Mouse (Mus musculus) urinary bladder, postnatal 4 days (tissue): ENCODE data around the gene Apaf1.

Source experiments
- DNase-seq, 2 experiments: peaks; one replicate each; pipeline ENCODE4 v3.0.0; 2021 to 2022; ENCODE audit warnings: low spot score in 2 of 2

The Apaf1 gene

DNA sequence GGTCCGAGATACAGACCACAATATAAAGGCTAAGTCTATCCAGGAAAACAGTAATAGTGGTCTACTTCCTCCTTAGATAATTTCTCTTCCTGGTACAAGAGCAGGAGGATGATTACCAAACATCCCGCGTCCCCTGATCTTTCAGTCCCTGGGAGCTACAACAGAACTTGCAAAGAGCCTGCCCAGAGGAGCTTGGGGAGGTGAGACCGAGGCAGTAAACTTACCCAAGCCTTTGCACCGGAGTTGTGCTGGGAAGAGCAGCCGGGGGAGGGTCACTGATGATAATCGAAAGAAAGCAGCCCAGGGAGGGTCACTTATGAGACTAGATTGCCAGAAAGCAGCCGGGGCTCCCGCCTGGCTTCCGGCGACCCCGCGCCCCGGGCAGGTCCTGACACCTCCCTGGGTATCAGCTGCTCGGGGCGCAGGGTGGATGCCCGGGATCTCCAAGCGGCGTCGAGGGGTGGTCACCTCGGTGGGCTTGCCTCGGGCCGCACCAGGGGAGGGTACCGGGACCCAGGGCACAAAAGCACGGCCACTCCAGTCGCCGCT is 537 bp downstream of the Apaf1 start:
- DNase-seq = no peak

DNA sequence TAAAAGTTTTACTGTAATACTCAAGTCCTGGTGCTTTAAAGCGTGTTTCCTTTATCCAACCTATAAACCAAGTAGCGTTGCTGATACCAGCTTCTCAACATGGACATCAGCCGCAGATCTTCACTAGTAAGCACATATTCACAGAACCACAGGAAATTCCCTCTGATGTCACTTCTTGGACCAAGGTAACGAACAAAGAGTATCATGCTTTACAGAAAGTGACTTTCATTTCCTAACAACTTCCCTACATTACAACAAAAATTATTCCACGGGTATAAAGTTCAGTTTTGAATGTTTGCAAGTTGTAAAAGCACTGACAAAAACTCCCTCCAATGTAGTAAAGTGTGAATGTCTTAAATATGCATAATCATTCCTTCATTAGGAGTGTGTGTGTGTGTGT is 2.0 kb downstream of the Apaf1 start:
- DNase-seq = no peak

DNA sequence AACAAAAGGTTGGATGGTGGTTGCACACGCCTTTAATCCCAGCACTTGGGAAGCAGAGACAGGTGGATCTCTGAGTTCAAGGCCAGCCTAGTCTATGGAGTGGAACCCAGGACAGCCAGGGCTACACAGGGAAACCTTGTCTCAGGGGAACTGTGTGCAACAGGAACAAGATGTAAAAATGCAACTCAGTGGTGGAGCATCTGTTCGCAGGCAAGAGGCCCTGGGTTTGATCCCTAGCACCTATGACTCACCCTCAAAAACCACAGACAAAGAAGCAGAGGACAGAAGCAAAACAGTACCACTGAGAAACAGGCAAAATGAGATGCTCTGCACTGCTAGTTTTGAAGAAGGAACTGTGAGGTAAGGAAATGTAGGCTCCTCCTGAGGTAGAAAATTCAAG is 5.9 kb downstream of the Apaf1 start:
- no peak for DNase-seq

DNA sequence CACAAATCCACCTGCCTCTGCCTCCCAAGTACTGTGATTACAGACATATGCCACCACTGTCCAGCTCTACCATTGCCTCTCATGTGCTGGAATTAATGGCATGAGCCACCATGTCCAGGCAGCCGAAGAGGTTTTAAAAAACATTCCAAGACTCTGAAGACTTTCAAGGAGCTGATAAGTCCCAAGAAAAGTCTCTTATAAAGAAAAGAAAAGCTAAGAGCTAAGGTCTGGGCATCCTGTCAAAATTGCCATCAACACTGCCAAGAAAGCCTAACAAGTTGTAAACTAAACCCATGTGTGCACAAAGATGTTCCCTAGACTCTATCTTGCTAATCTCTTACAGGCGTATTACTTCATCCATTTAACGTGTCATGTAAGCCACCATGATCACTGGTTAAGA is 9.2 kb downstream of the Apaf1 start:
- no peak for DNase-seq

DNA sequence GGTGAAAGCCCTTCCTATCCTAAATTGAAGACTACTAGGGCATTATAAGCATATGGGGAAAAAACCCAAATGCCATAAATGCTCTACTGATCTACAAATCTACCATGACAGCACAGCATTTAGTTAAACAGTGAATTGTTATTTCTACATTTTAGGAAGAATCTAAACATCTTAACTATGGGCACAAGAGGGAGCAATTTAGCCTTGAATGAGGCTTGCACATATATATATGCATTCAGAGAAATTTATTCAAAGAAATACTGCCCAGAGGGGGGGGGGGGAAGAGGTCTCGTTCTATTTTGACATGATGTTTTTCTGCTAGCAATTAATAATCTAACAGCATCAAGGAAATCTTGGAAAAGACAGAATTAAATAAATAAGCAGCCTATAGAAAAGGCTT is 10.8 kb downstream of the Apaf1 start:
- DNase-seq = no peak

DNA sequence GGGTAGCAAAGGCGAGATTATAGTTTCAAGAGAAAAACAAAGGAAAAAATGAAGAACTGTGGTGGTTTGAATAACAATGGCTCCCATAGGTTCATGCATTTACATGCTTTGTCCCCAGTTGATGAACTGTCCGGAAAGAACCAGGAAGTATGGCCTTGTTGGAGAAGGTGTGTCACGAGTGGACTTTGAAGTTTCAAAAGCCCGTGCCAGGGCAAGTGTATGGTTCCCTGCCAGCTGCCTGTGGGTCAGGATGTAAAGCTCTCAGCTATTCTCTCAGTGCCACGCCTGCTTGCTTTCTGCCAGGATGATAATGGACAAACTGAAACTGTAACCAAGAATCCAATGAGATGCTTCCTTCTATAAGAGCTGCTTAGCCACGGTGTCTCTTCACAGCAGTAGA is 20.2 kb downstream of the Apaf1 start:
- no peak for DNase-seq

DNA sequence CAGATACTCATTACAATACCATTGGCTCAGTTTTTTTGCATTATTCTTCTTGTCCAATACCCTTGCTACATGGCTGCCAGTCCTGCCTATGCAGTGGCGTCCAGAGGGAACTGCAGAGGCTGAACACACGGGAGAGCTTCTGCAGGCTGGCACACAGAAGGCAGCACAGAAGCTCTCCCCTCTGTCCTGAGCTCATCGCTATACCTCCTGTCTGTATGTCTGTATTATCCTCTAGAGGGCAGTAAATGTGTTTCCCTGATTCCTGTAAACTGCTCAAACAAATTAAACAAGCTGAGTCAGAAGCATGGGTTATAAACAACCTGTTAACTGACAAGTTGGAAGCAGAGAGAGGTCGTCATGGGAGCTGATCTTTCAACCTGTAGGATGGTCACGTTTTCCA is 21.8 kb downstream of the Apaf1 start:
- no peak for DNase-seq

DNA sequence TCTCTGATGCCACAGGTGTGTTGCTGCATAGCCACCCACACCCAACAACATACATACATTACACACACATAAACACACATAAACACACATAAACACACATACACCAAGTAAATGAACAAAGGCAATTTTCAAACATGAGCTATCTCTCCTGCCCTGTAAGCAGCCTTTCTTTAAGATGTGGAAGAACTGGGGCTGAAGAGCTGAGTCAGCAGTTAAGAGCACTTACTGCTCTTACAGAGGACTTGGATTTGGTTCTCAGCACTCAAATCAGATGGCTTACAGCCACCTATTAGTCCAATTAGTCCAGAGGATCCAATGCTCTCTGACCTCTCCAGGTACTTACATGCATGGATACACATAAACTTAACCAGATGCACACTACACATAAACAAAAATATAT is 29.8 kb downstream of the Apaf1 start:
- no peak for DNase-seq

DNA sequence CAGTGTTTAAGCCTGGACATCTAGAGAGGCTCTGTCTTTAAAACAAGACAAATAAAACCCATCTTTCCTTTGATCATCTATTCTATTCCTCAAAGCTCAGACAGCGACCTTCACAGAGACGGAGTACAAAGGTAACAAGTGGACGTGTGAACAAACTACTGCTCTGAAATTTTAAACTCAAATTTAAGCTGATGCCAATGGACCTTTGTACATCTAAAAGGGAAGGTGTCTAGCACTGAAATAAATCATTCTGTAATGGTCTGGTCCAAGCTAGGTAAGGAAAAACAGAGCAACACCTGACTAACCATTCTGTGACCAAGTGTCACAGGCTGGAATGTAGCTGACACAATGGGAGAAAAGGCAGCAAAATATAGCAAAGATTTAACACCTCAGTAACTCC is 31.4 kb downstream of the Apaf1 start:
- DNase-seq = no peak

DNA sequence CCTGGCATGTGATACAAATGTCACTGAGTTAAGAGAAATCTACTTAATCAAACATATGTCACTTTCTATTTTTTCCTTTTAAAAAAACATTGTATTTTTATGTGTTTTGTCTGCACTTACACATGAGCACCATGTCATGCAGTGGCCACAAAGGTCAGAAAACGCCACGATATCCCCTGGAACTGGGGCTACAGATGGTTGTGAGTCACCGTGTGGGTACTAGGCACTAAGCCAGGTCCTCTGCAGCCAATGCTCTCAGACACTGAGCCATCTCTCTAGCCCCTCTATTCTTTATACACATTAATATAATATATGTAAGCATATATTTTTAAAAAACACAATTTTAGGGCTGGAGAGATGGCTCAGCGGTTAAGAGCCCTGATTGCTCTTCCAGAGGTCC is 32.9 kb downstream of the Apaf1 start:
- no peak for DNase-seq

DNA sequence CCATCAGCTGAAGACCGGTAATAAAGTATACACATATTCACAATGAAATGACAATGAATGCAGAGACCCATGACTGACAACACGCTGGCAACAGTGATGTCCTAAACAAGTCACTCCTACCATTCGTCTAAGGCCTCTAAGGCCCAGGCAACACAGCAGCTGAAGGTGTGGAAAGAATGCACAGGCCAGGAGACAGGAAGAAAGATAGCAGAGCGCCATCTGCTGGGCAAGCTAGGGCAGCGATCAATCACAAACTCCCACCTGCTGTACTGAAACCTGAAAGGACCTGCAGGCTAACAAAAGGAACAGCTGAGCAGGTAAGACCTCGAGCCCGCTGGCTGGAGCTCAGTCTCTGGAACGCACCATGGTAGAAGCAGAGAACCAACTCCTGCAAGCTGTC is 48.6 kb downstream of the Apaf1 start:
- DNase-seq = peak in 1 of 2 experiments; percentile 28

DNA sequence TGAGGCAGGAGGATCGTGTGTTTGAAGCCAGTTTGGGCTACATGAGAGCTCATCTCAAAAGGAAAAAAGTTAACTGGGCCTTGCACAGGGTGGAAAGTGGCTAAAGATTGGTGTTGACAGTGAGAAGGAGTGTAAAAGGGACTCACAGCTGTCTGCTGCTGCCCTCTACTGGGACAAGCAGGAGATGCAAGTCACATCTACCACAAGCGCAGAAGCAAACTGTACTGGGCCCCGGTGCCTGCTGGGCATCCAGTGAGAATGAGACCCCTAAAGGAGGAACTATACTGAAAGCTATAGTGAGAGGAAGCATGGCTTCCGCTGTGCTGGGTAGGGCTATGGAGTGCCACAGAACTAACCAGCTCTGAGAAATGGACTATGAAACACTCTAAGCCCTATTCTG is 50.2 kb downstream of the Apaf1 start:
- DNase-seq = peak; percentile 43 to 74

DNA sequence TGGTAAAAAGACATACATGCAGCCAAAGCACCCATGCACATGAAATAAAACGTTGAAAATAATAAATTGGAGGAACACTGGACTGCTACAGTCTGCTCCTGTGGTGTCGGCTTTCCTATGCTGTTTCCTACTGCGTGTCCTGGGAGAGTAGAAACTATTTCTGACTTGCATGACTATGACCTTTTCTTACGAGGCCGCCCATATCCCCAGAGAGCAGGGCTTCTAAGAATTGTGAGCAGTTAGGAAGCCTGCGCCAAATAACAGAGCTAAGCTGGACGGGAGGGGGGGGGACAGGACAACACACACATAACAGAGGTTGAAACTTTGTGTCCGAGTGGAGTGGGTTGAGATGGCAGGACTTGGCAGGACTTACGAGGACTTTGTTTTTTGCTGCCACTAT is 51.4 kb downstream of the Apaf1 start:
- DNase-seq = no peak

DNA sequence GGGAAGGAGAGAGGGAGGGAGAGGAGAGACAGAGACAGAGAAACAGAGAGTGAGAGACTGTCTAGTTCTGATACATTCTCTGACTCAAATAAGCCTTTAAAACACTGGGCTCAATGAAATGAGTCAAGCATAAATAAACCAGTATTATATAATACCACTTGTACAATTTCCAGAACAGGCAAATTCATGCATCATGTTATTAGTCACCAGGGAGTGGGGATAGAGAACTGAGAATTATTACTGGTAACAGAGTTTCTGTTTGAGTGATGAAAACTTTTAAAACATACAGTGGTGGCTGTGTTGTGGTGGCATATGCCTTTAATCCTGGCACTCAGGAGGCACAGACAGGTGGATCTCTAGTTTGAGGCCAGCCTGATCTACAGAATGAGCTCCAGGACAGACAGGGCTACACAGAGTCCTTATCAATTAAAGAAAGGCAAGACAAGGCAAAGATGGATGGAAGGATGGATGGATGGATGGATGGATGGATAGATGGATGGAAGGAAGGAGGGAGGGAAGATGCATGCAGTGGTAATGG is 53.5 kb downstream of the Apaf1 start:
- no peak for DNase-seq

DNA sequence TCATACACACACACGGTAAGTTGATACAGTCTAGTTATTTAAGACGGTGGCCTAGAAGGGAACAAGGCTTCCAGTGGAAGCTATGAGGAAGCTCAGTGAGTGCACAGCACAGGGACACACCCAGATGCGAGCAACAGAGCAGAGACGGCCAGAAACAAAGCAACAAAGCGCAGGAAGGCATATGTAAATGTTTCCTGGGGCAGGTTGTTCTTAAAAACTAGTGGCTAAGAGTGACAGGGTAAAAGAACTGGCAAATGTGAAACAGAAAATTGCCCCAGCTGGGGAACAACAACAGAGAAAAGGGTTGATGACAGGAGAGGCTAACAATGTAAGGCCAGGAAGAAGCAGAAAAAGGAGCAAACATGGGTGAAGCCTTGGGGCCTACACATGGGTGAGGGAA is 54.6 kb downstream of the Apaf1 start:
- no peak for DNase-seq

DNA sequence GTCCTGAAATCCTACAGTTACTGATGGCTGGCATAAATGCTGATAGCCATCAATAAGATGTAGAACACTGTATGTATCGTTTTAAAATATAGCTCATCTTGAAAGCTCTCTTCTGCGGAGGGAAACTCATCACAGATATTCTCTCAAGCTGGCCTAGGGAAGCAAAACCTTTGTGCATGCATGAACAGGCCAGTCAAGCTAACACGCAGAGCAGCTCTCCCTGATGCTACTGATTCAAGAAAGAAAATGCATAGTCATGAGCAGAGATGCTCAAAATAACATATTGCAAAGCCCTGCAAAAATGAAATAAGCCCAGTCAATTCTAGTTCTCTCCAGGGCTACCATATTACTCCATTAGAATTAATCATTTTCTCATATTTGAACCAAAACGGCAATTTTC is 55.1 kb downstream of the Apaf1 start:
- DNase-seq = no peak

DNA sequence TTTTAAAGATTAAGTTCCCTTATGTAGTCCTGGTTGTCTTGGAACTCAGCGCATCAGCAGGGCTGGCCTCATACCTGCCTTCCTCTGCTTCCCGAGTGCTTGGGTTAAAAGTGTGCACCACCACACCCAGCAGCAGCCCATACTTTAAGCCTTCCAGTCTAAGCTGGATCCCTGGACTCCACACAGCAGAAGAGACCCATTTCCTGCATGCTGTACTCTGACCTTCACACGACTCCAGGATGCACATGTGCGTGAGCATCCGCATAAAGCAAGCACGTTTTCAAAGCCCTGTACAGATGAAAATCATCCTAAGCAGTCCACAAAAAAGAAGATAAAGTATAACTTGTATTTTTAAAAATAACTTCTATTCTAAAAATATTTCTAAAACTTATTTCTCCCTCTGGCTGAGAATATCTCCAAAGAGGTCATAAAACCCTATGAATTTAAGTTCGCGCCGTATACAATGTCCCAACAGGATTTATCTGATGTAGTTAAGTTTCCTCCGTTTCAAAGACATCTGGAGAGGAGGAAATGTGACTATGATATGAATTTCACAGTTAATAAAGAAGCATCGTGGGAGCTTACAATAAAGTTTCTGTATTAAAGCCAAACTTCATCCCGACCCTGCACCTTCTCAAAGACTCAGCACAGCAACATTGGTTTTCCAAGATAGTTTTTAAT is 76.6 kb downstream of the Apaf1 start:
- DNase-seq = no peak

DNA sequence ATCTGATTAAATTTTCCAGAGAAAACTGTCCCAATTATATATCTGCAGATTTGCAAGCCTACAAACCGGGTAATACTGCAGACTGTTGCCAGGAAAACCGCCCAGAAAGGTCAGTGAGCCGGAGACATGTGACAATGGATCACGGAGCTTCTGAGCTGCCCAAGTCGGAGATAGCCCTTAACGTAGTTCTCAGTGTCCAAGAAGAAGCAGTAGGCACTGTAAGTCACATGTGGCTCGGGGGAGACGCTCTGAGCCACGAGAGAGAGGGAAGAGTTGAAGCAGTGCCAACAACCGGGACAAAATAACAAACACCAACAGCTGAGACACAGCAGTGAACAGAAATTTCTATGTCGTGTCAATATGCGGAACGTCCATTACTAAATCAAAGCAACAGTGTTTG is 81.1 kb downstream of the Apaf1 start:
- no peak for DNase-seq

DNA sequence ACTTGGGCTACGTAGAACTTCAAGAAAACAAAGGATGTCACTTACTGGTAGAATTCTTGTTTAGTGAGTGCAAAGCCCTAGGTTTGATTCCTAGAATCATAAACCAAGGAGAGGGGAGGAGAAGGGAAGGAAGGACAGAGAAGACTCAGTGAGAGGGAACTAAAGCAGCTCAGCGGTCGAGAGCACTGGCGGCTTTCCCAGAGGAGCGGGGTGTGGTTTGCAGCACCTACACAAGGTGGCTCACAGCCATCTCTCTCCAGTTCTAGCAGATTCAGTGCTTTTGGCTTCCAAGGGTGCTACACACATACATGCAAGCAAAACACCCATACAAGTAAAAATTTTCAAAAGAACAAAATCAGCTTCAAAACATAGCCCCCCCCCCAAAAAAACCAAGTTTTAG is 82.7 kb downstream of the Apaf1 start:
- DNase-seq = no peak

DNA sequence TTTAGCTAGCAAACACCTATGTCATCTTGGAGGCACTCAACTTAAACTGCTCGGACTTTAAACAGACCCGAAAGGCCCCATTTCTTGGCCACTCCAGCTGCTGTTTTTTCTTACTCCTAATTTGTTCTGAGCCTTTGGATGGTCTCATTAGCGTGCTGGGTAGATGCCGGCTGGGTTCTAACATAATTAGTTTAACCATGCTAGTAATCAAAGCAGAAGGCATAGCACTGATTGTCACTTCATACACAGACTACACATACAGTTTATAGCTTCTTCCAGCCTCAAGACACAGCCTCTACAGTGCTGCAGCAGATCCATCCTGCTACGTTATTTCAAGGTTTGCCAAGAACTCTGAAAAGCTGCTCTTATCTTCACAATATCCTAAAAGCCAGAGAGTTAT is 88.7 kb downstream of the Apaf1 start:
- no peak for DNase-seq

DNA sequence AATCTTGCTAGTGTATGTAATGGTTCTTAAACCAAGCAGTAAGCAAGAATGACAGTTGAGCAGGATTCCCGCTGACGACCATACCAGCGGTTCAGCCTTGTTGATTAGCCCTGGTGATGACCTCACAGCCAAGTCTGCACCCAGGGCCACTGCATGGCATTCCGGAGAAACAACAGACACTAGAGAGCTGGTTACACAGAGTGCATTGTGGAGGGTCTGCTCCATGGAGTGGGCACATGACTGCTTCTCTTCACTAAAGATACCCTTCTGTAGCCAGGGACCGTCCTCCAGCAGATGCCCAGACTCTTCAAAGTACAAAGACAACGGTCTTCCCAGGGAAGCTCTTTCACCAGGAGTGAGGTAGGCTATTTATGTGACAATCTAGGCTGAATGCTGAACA is 90.3 kb downstream of the Apaf1 start:
- no peak for DNase-seq

DNA sequence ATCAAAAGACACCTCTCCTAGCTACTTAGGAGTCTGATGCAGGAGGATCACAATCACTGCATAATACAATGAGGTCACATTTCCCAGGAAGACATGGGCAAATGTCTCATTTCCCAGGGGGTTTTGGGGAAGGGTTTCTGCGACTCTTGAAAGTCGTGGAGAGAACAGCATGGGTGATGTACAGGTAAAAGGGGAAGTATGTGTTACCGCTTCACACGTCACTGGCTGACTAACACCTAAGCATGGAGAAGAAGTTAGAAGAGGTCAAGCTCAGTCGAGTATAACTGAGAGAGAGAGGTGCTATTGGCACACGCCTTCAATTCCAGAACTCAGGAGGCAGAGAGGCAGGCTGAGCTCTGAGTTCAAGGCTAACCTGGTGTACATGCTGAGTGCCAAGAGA is 92.2 kb downstream of the Apaf1 start:
- no peak for DNase-seq

DNA sequence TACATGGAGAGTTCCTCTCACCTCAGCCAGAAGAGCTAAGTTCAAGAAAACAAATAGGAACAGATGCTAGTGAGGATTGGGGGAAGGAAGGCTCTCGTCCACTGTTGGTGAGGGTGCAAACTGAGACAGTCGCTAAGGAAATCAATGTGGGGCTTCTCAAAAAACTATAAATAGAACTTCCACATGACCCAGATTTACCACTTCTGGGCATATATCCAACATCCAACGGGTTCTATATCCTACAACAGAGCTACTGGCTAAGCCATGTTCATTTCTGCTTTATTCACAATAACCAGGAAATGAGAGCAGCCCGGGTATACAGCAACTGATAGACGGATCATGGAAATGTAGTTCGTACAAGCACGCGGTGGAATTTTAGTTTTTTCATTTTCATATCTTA is 99.5 kb downstream of the Apaf1 start:
- DNase-seq = no peak

DNA sequence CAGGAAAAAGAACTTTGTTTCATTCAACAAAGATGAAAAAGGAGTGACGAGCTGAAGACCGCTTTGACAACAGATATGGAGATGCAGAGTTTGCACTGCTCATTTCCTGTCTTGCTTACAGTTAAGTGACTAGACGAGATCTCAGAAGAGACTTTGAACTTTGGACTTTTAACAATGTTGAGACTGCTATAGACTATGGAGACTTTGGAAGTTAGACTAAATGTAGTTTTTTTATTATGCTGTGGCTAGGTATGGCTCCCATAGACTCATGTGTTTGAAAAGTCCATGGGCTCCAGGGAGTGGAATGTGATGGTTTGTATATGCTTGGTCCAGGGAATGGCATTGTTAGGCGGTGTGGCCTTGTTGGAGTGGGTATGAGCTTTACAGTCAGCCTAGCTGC is 100.8 kb downstream of the Apaf1 start:
- no peak for DNase-seq
